Mouse (Mus musculus): ENCODE measurements at regions not wholly inside any gene's neighbourhood (a gene's known extent, or its start where the extent isn't known, plus 50 kb on each side); places are given as distances from the start of the nearest gene placed in this dataset.

DNA sequence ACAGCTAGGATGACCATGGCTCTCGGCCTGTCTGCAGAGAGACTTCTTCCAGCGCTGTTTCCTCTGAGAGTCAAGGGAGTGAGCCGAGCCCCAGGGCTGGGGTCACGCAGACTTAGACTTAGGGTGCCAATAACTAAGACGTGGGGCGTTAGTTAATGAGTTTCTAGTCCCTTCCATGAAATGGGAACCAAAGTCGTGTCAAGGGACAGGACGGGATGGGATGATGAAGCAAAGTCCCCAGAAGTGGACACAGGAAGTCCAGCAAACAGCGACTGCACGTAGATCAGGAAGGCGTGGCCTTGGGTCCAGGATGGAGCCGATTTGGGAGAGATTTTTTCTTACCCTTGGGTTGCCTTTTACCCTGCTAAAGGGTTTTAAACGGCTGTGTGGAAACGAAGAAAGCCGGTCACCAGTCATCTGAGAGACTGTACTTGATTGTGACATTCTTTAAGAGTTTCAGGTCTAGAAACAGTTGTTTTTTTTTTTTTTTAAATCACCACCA lies 112.5 kb upstream of the Egln3 start:
- Histone ChIP-seq H3K27ac (replicated peaks; ENCODE audit: low read depth, low read length) (no peak overlapping the region), H3K4me3 (replicated peaks; ENCODE audit: low read length) (no peak overlapping the region), H3K36me3 (ENCODE audit: control insufficient read depth, insufficient read depth, low read length) (no peaks in the 10 kb centered on the region), H3K4me2 (replicated peaks; ENCODE audit: low read depth, low read length, severe bottlenecking) (no peak overlapping the region; the same call in 1 of the 2 replicates), H3K4me1 (ENCODE audit: control insufficient read depth, insufficient read depth, low read length) (peaks cover 14% of the 10 kb centered on the region), H3K27me3 (ENCODE audit: control insufficient read depth, insufficient read depth, low read length) (no peaks in the 10 kb centered on the region), H3K9me3 (ENCODE audit: control insufficient read depth, low read length) (no peaks in the 10 kb centered on the region), H3K9ac (ENCODE audit: low read depth, low read length, severe bottlenecking) (no peak overlapping the region)
- ATAC-seq (ENCODE audit: low FRiP score, low read depth) (no peak), DNase-seq (ENCODE audit: low spot score) (no peak)
- no peak for TF ChIP-seq POLR2A (IDR thresholded peaks at IDR 0.05; ENCODE audit: borderline replicate concordance, extremely low read depth, insufficient read depth, insufficient read length)
- WGBS = 53% methylated on average over 15 of the region's 15 CpGs

GRCm38 (mm10) chr12:54314153-54314552 lies 110.5 kb upstream of the Egln3 start:
- Histone ChIP-seq H3K27ac (replicated peaks; ENCODE audit: low read depth, low read length) (no peak overlapping the region), H3K9me3 (ENCODE audit: control insufficient read depth, low read length) (no peaks in the 10 kb centered on the region), H3K4me3 (replicated peaks; ENCODE audit: low read length) (no peak overlapping the region), H3K9ac (ENCODE audit: low read depth, low read length, severe bottlenecking) (no peak overlapping the region), H3K27me3 (ENCODE audit: control insufficient read depth, insufficient read depth, low read length) (no peaks in the 10 kb centered on the region), H3K36me3 (ENCODE audit: control insufficient read depth, insufficient read depth, low read length) (no peaks in the 10 kb centered on the region), H3K4me2 (replicated peaks; ENCODE audit: low read depth, low read length, severe bottlenecking) (no peak overlapping the region), H3K4me1 (ENCODE audit: control insufficient read depth, insufficient read depth, low read length) (peaks cover 14% of the 10 kb centered on the region)
- DNase-seq (ENCODE audit: low spot score) (no peak), ATAC-seq (ENCODE audit: low FRiP score, low read depth) (no peak)
- TF ChIP-seq POLR2A (IDR thresholded peaks at IDR 0.05; ENCODE audit: borderline replicate concordance, extremely low read depth, insufficient read depth, insufficient read length) = no peak
- 75% methylated on average over 2 of the region's 2 CpGs for WGBS

GRCm38 (mm10) chr12:54313211-54313845 lies 109.7 kb upstream of the Egln3 start:
- Histone ChIP-seq H3K27ac (replicated peaks; ENCODE audit: low read depth, low read length) (no peak overlapping the region), H3K27me3 (ENCODE audit: control insufficient read depth, insufficient read depth, low read length) (no peaks in the 10 kb centered on the region), H3K9ac (ENCODE audit: low read depth, low read length, severe bottlenecking) (peak overlapping the region; percentile 26), H3K9me3 (ENCODE audit: control insufficient read depth, low read length) (no peaks in the 10 kb centered on the region), H3K4me1 (ENCODE audit: control insufficient read depth, insufficient read depth, low read length) (peaks cover 14% of the 10 kb centered on the region), H3K4me2 (replicated peaks; ENCODE audit: low read depth, low read length, severe bottlenecking) (peak overlapping the region; percentile 73), H3K36me3 (ENCODE audit: control insufficient read depth, insufficient read depth, low read length) (no peaks in the 10 kb centered on the region), H3K4me3 (replicated peaks; ENCODE audit: low read length) (peak overlapping the region; percentile 33)
- under 1% methylated on average over 20 of the region's 20 CpGs for WGBS
- peak; percentile 22 for DNase-seq (ENCODE audit: low spot score)
- ATAC-seq (ENCODE audit: low FRiP score, low read depth) = no peak; the same call in 1 of the 2 replicates
- no peak for TF ChIP-seq POLR2A (IDR thresholded peaks at IDR 0.05; ENCODE audit: borderline replicate concordance, extremely low read depth, insufficient read depth, insufficient read length)

DNA sequence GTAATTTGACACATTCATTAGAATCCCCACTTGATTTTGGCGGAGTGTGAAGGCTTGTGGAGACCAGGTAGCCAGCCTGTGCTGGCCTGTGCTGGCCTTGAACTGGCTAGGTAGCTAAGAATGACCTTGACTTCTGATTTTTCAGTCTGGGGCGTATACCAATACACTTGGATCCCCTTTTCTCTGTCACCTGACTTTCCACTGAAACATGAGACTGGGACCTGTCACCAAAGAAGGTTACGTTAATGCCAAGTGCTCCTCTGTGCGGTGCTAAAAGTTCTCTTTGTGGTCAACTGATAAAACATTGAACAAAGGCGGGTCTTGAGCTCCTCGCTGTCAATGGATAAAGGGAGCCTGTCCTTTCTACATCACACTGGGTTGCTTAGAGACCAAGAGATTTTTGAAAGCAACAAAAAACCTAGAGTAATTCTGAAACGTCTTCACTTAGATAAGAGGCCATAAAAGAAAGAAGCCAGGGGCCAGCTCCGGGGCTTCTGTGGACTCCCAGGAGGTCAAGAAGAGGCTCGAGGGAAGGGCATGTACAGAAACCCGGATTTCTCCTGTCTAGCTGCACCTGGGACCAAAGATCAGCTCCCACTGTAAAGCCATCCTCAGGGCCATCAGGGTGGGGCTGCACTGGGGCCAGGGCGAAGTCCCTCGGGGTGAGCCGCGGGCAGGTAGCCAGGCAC lies 109.0 kb upstream of the Egln3 start:
- H3K4me2 ChIP-seq (replicated peaks; ENCODE audit: low read depth, low read length, severe bottlenecking) = peak overlapping the region; percentile 73
- no peak for TF ChIP-seq POLR2A (IDR thresholded peaks at IDR 0.05; ENCODE audit: borderline replicate concordance, extremely low read depth, insufficient read depth, insufficient read length)
- no peaks in the 10 kb centered on the region for H3K36me3 ChIP-seq (ENCODE audit: control insufficient read depth, insufficient read depth, low read length)
- no peaks in the 10 kb centered on the region for H3K27me3 ChIP-seq (ENCODE audit: control insufficient read depth, insufficient read depth, low read length)
- H3K4me3 ChIP-seq (replicated peaks; ENCODE audit: low read length) = peak overlapping the region; percentile 33
- H3K4me1 ChIP-seq (ENCODE audit: control insufficient read depth, insufficient read depth, low read length) = peaks cover 14% of the 10 kb centered on the region
- 18% methylated on average over 14 of the region's 14 CpGs for WGBS
- no peak for ATAC-seq (ENCODE audit: low FRiP score, low read depth)
- peak overlapping the region; percentile 26 for H3K9ac ChIP-seq (ENCODE audit: low read depth, low read length, severe bottlenecking)
- no peak overlapping the region for H3K27ac ChIP-seq (replicated peaks; ENCODE audit: low read depth, low read length)
- no peaks in the 10 kb centered on the region for H3K9me3 ChIP-seq (ENCODE audit: control insufficient read depth, low read length)
- no peak for DNase-seq (ENCODE audit: low spot score)

GRCm38 (mm10) chr12:54311896-54312521 lies 108.3 kb upstream of the Egln3 start:
- no peak overlapping the region for H3K4me3 ChIP-seq (replicated peaks; ENCODE audit: low read length)
- H3K4me1 ChIP-seq (ENCODE audit: control insufficient read depth, insufficient read depth, low read length) = peaks cover 10% of the 10 kb centered on the region
- no peaks in the 10 kb centered on the region for H3K27me3 ChIP-seq (ENCODE audit: control insufficient read depth, insufficient read depth, low read length)
- TF ChIP-seq POLR2A (IDR thresholded peaks at IDR 0.05; ENCODE audit: borderline replicate concordance, extremely low read depth, insufficient read depth, insufficient read length) = no peak
- H3K27ac ChIP-seq (replicated peaks; ENCODE audit: low read depth, low read length) = no peak overlapping the region
- DNase-seq (ENCODE audit: low spot score) (no peak), ATAC-seq (ENCODE audit: low FRiP score, low read depth) (no peak)
- H3K36me3 ChIP-seq (ENCODE audit: control insufficient read depth, insufficient read depth, low read length) = no peaks in the 10 kb centered on the region
- H3K9me3 ChIP-seq (ENCODE audit: control insufficient read depth, low read length) = no peaks in the 10 kb centered on the region
- 43% methylated on average over 4 of the region's 4 CpGs for WGBS
- no peak overlapping the region for H3K9ac ChIP-seq (ENCODE audit: low read depth, low read length, severe bottlenecking)
- no peak overlapping the region for H3K4me2 ChIP-seq (replicated peaks; ENCODE audit: low read depth, low read length, severe bottlenecking)

Data from limb, embryonic 14.5 days (tissue).